In the genomic region with DNA sequence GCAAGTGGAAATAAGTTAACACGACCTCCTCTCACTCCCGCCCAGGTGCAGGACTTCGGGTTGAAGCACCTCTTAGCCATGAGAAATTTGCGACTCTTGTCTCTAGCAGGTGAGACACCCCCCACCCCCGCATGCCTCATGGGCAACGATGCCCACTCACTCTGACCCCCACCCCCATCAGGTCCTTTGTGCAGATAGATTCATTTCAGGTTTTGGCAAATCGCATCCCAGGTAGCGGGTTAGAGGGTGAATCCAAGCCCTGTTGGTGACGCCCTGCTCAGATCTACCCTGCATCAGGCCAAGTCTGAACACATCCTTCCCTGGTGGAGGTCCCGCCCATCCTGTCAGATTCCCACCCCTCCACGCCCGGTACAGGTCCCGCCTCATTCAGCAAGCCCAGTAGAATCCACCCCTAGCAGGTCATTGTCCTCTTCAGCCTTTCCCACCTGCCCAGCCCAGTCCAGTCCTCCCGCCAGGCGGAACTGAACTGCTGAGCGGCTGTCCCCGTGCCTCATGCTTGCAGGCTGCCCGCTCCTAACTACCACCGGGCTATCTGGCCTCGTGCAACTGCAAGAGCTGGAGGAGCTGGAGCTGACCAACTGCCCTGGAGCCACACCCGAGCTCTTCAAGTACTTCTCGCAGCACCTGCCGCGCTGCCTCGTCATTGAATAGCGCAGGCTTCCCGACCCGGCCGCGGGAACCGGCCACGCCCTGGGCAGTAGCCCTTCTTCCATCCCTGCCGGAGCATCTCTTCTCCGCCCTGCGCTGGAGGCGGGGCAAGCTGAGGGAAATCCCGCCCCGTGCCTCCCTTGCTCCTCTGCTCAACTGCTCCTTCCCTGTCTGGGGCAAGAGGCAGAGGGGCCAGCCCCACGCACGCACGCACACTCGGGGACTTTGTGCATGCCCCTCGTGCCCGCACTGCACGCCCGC, we compare ENCODE assay signal across 7 mouse cellular contexts. TPM values are rescaled to one million over a fixed set of nuclear protein-coding genes. Genes with fewer than 3 reads are reported as not detected.
DNase-seq lines count a peak whose midpoint lies in the region; ATAC-seq and TF ChIP-seq lines count a peak whose summit lies in the region.

No protein-coding gene starts in this region.

- H3K4me3 ChIP-seq in kidney, embryonic 16.5 days (ENCODE audit: low read length), result peak overlapping the region; percentile 28
- H3K4me3 ChIP-seq in bone marrow macrophage, adult 2 months (ENCODE audit: insufficient read depth, low read length), result peak overlapping the region; percentile 12
- no peak overlapping the region for H3K4me3 ChIP-seq in intestine, embryonic 14.5 days (ENCODE audit: low read depth, low read length)
- H3K4me3 ChIP-seq in midbrain, embryonic 13.5 days (replicated peaks), result 0 out of 2 replicates have a peak overlapping the region, but pooled peaks have one; percentile 5

- no peak for TF ChIP-seq POLR2A in bone marrow macrophage, adult 2 months (IDR thresholded peaks at IDR 0.05; ENCODE audit: borderline replicate concordance, low read depth, low read length)

- H3K9ac ChIP-seq in kidney, embryonic 16.5 days (replicated peaks; ENCODE audit: low read length), result 0 out of 2 replicates have a peak overlapping the region, but pooled peaks have one; percentile 22
- no peak overlapping the region for H3K9ac ChIP-seq in intestine, embryonic 14.5 days (ENCODE audit: low read length)
- H3K9ac ChIP-seq in midbrain, embryonic 13.5 days (replicated peaks), result 0 out of 2 replicates have a peak overlapping the region, but pooled peaks have one; percentile 23

- H3K27ac ChIP-seq in kidney, embryonic 16.5 days (ENCODE audit: low read length), result no peak overlapping the region
- H3K27ac ChIP-seq in bone marrow macrophage, adult 2 months (ENCODE audit: insufficient read depth, low read depth, low read length), result no peak overlapping the region
- no peak overlapping the region for H3K27ac ChIP-seq in intestine, embryonic 14.5 days (ENCODE audit: low read depth)
- H3K27ac ChIP-seq in midbrain, embryonic 13.5 days, result no peak overlapping the region

- no peak for DNase-seq in kidney, adult 9 months
- no peak for DNase-seq in intestine, embryonic 14.5 days (ENCODE audit: low spot score)
- DNase-seq in adrenal gland, postnatal 36 days, result no peak
- no peak for DNase-seq in layer of hippocampus, postnatal 36 days

- H3K4me1 ChIP-seq in kidney, embryonic 16.5 days (ENCODE audit: insufficient read depth, low read length), result peaks cover 9% of the 10 kb centered on the region; the same call in 1 of the 2 replicates
- H3K4me1 ChIP-seq in bone marrow macrophage, adult 2 months (ENCODE audit: control insufficient read depth, insufficient read depth, low read length), result peaks cover 6% of the 10 kb centered on the region
- peaks cover 3% of the 10 kb centered on the region for H3K4me1 ChIP-seq in intestine, embryonic 14.5 days (replicated peaks; ENCODE audit: control insufficient read depth, insufficient read depth, low read length)
- peaks cover 14% of the 10 kb centered on the region for H3K4me1 ChIP-seq in midbrain, embryonic 13.5 days (replicated peaks)

- H3K36me3 ChIP-seq in kidney, embryonic 16.5 days (ENCODE audit: insufficient read depth, low read length), result no peaks in the 10 kb centered on the region
- H3K36me3 ChIP-seq in intestine, embryonic 14.5 days (ENCODE audit: control insufficient read depth, insufficient read depth, low read length), result no peaks in the 10 kb centered on the region
- H3K36me3 ChIP-seq in midbrain, embryonic 13.5 days, result peaks cover 44% of the 10 kb centered on the region

- peak overlapping the region; percentile 47 for H3K4me2 ChIP-seq in kidney, embryonic 16.5 days (replicated peaks; ENCODE audit: low read depth, low read length)
- H3K4me2 ChIP-seq in intestine, embryonic 14.5 days (ENCODE audit: low read length), result peak overlapping the region; percentile 25
- 0 out of 2 replicates have a peak overlapping the region, but pooled peaks have one; percentile 11 for H3K4me2 ChIP-seq in midbrain, embryonic 13.5 days (replicated peaks)

- peak; percentile 17; the same call in 1 of the 2 replicates for ATAC-seq in kidney, embryonic 16.5 days (ENCODE audit: low FRiP score, low TSS enrichment)
- ATAC-seq in intestine, embryonic 14.5 days (replicated peaks; ENCODE audit: low FRiP score, low TSS enrichment, low read depth), result peak; percentile 41
- no peak for ATAC-seq in midbrain, embryonic 13.5 days

- no peak for TF ChIP-seq CTCF in bone marrow macrophage, adult 2 months (IDR thresholded peaks at IDR 0.05; ENCODE audit: low read depth, low read length)

- H3K27me3 ChIP-seq in kidney, embryonic 16.5 days (ENCODE audit: insufficient read depth, low read length), result peaks cover 46% of the 10 kb centered on the region
- peaks cover 40% of the 10 kb centered on the region for H3K27me3 ChIP-seq in intestine, embryonic 14.5 days (replicated peaks; ENCODE audit: control insufficient read depth, insufficient read depth, low read length)
- H3K27me3 ChIP-seq in midbrain, embryonic 13.5 days, result peaks cover 41% of the 10 kb centered on the region

- no peaks in the 10 kb centered on the region for H3K9me3 ChIP-seq in kidney, embryonic 16.5 days (ENCODE audit: low read length)
- no peaks in the 10 kb centered on the region for H3K9me3 ChIP-seq in intestine, embryonic 14.5 days (ENCODE audit: control insufficient read depth, low read length)
- H3K9me3 ChIP-seq in midbrain, embryonic 13.5 days, result no peaks in the 10 kb centered on the region

- WGBS in kidney, embryonic 16.5 days, result 4% methylated on average over 46 of the region's 46 CpGs
- WGBS in intestine, embryonic 14.5 days, result 5% methylated on average over 46 of the region's 46 CpGs
- 8% methylated on average over 44 of the region's 46 CpGs for WGBS in midbrain, embryonic 13.5 days

RNA-seq across cellular contexts. Expression of a gene that starts 4.3 kb away (rescaled TPM):
- 33.1 and 35.3 TPM in 2 replicates for polyA plus RNA-seq in kidney, embryonic 16.5 days (2015; fragmentation: Nextera tagmentation; extraction: Ambion mirVana)
- polyA plus RNA-seq in bone marrow macrophage, adult 2 months (2012; ENCODE audit: insufficient read depth, insufficient read length, missing spikeins), result 11.9 and 14.0 TPM in 2 replicates
- 29.4 and 30.8 TPM in 2 replicates for polyA plus RNA-seq in intestine, embryonic 14.5 days (2014; fragmentation: Nextera tagmentation; extraction: Ambion mirVana)
- polyA plus RNA-seq in midbrain, embryonic 13.5 days (2015; fragmentation: Nextera tagmentation; extraction: Ambion mirVana), result 31.1 and 31.2 TPM in 2 replicates
- 10 to 100 TPM; 16.6 to 20.8 TPM for total RNA-seq in adrenal gland, postnatal 36 days (2021)
- total RNA-seq in layer of hippocampus, postnatal 36 days (2021), result 10 to 100 TPM; 25.4 to 27.3 TPM

RNA-seq across cellular contexts. Expression of a gene that starts 9.6 kb away (rescaled TPM):
- 72.3 and 73.0 TPM in 2 replicates for polyA plus RNA-seq in kidney, embryonic 16.5 days (2015; fragmentation: Nextera tagmentation; extraction: Ambion mirVana)
- 16.3 and 18.0 TPM in 2 replicates for polyA plus RNA-seq in bone marrow macrophage, adult 2 months (2012; ENCODE audit: insufficient read depth, insufficient read length, missing spikeins)
- 39.5 and 40.2 TPM in 2 replicates for polyA plus RNA-seq in intestine, embryonic 14.5 days (2014; fragmentation: Nextera tagmentation; extraction: Ambion mirVana)
- polyA plus RNA-seq in midbrain, embryonic 13.5 days (2015; fragmentation: Nextera tagmentation; extraction: Ambion mirVana), result 72.8 and 74.6 TPM in 2 replicates
- total RNA-seq in adrenal gland, postnatal 36 days (2021), result 10 to 100 TPM; 87.8 to 93.9 TPM
- total RNA-seq in layer of hippocampus, postnatal 36 days (2021), result 10 to 100 TPM; 58.1 to 61.0 TPM

RNA-seq across cellular contexts. Expression of a gene that starts 10.2 kb away (rescaled TPM):
- 1.4 and 2.0 TPM in 2 replicates for polyA plus RNA-seq in kidney, embryonic 16.5 days (2015; fragmentation: Nextera tagmentation; extraction: Ambion mirVana)
- not detected in 2 replicates for polyA plus RNA-seq in bone marrow macrophage, adult 2 months (2012; ENCODE audit: insufficient read depth, insufficient read length, missing spikeins)
- 3.9 and 4.7 TPM in 2 replicates for polyA plus RNA-seq in intestine, embryonic 14.5 days (2014; fragmentation: Nextera tagmentation; extraction: Ambion mirVana)
- 32.4 and 35.2 TPM in 2 replicates for polyA plus RNA-seq in midbrain, embryonic 13.5 days (2015; fragmentation: Nextera tagmentation; extraction: Ambion mirVana)
- 10 to 100 TPM; 19.4 to 34.2 TPM for total RNA-seq in adrenal gland, postnatal 36 days (2021)
- 100 to 1,000 TPM; 643 to 644 TPM for total RNA-seq in layer of hippocampus, postnatal 36 days (2021)

RNA-seq across cellular contexts. Expression of a gene that starts 14.1 kb away (rescaled TPM):
- polyA plus RNA-seq in kidney, embryonic 16.5 days (2015; fragmentation: Nextera tagmentation; extraction: Ambion mirVana), result 387 and 393 TPM in 2 replicates
- 84.9 and 89.7 TPM in 2 replicates for polyA plus RNA-seq in bone marrow macrophage, adult 2 months (2012; ENCODE audit: insufficient read depth, insufficient read length, missing spikeins)
- 345 and 350 TPM in 2 replicates for polyA plus RNA-seq in intestine, embryonic 14.5 days (2014; fragmentation: Nextera tagmentation; extraction: Ambion mirVana)
- 314 and 316 TPM in 2 replicates for polyA plus RNA-seq in midbrain, embryonic 13.5 days (2015; fragmentation: Nextera tagmentation; extraction: Ambion mirVana)
- 100 to 1,000 TPM; 167 to 173 TPM for total RNA-seq in adrenal gland, postnatal 36 days (2021)
- total RNA-seq in layer of hippocampus, postnatal 36 days (2021), result 100 to 1,000 TPM; 163 to 164 TPM

RNA-seq across cellular contexts. Expression of a gene that starts 18.0 kb away (rescaled TPM):
- 3.3 and 4.0 TPM in 2 replicates for polyA plus RNA-seq in kidney, embryonic 16.5 days (2015; fragmentation: Nextera tagmentation; extraction: Ambion mirVana)
- 1.6 and 3.7 TPM in 2 replicates for polyA plus RNA-seq in bone marrow macrophage, adult 2 months (2012; ENCODE audit: insufficient read depth, insufficient read length, missing spikeins)
- 1.3 and 1.5 TPM in 2 replicates for polyA plus RNA-seq in intestine, embryonic 14.5 days (2014; fragmentation: Nextera tagmentation; extraction: Ambion mirVana)
- polyA plus RNA-seq in midbrain, embryonic 13.5 days (2015; fragmentation: Nextera tagmentation; extraction: Ambion mirVana), result 17.3 and 18.1 TPM in 2 replicates
- total RNA-seq in adrenal gland, postnatal 36 days (2021), result 10 to 100 TPM; 17.4 to 20.3 TPM
- total RNA-seq in layer of hippocampus, postnatal 36 days (2021), result 10 to 100 TPM; 47.9 to 49.0 TPM
